Mouse (Mus musculus): ENCODE data around the gene Srsf10. TPM values are rescaled to one million over a fixed set of nuclear protein-coding genes. Genes with fewer than 3 reads are reported as not detected.

Gene Srsf10
- polyA plus RNA-seq, 1 experiment from 2014 or later, result 259 TPM

GRCm38 (mm10) chr4:135850411-135851095 is 5.0 kb upstream of the Srsf10 start:
- peak overlapping the region; percentile 86 for H3K27ac ChIP-seq (ENCODE audit: low read depth, low read length)
- no peaks in the 10 kb centered on the region for H3K27me3 ChIP-seq (replicated peaks; ENCODE audit: control insufficient read depth, insufficient read depth, low read length)
- peak; percentile 64 for ATAC-seq
- no peak overlapping the region for H3K4me3 ChIP-seq (ENCODE audit: low read depth, low read length)
- H3K9me3 ChIP-seq (replicated peaks; ENCODE audit: control insufficient read depth, low read length), result no peaks in the 10 kb centered on the region
- WGBS, result 23% methylated on average over 13 of the region's 13 CpGs
- peak overlapping the region; percentile 40 for H3K9ac ChIP-seq (ENCODE audit: low read length)
- H3K4me2 ChIP-seq (ENCODE audit: low read length), result peak overlapping the region; percentile 38
- H3K4me1 ChIP-seq (ENCODE audit: control insufficient read depth, insufficient read depth, low read length), result peaks cover 18% of the 10 kb centered on the region
- peak; percentile 93 for DNase-seq (ENCODE audit: low spot score)
- no peaks in the 10 kb centered on the region for H3K36me3 ChIP-seq (ENCODE audit: control insufficient read depth, insufficient read depth, low read length)

DNA sequence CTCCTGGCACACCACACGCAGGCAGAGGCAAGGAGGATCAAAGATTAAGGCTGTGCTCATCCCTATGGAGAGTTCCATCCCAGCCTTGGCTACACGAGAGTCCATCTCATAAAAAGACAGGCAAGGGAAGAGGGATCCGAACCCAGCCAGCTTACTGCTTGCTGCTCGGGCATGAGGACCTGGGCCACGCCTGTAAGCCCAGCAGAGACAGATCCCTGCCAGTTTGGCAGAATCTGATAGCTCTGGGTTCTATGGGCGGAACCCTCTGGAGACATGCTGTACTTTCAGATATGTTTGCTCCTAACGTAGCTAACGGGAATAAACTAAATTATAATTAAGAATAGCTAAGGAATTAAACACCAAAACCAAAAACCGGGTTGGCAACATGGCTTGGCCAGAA is 3.6 kb upstream of the Srsf10 start:
- no peaks in the 10 kb centered on the region for H3K36me3 ChIP-seq (ENCODE audit: control insufficient read depth, insufficient read depth, low read length)
- H3K4me1 ChIP-seq (ENCODE audit: control insufficient read depth, insufficient read depth, low read length), result peaks cover 18% of the 10 kb centered on the region
- H3K9me3 ChIP-seq (replicated peaks; ENCODE audit: control insufficient read depth, low read length), result no peaks in the 10 kb centered on the region
- no peak overlapping the region for H3K27ac ChIP-seq (ENCODE audit: low read depth, low read length)
- no peak overlapping the region for H3K9ac ChIP-seq (ENCODE audit: low read length)
- no peak overlapping the region for H3K4me2 ChIP-seq (ENCODE audit: low read length)
- no peak for ATAC-seq
- no peak for DNase-seq (ENCODE audit: low spot score)
- 81% methylated on average over 9 of the region's 9 CpGs for WGBS
- H3K27me3 ChIP-seq (replicated peaks; ENCODE audit: control insufficient read depth, insufficient read depth, low read length), result no peaks in the 10 kb centered on the region
- H3K4me3 ChIP-seq (ENCODE audit: low read depth, low read length), result no peak overlapping the region

DNA sequence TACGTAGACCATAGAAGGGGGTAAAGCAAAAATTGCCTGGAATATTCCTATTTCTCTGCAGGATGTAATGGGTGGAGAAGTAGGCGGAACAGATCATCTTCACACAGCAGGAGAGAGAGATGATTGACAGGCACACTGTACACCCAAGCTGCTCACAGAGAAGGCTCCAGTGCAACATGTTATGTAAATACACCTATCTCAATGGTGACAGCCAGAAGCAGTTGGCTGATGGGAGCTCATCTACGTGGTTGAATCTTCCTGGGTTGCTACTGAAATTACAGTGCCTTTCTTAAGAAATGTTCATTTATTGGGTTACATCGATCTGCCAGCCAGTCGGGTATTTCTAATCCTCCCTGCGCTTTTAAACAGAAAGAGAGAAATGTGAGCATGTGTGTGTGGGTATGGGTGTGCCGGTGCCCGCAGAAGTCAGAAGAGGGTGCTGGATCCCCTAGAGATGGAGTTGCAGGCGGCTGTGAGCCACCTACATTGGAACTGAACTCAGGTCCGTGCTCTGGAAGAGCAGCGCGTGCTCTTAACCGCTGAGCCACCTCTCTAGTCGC is 1.5 kb upstream of the Srsf10 start:
- Histone ChIP-seq H3K4me1 (ENCODE audit: control insufficient read depth, insufficient read depth, low read length) (peaks cover 30% of the 10 kb centered on the region), H3K36me3 (ENCODE audit: control insufficient read depth, insufficient read depth, low read length) (no peaks in the 10 kb centered on the region), H3K9me3 (replicated peaks; ENCODE audit: control insufficient read depth, low read length) (no peaks in the 10 kb centered on the region), H3K27me3 (replicated peaks; ENCODE audit: control insufficient read depth, insufficient read depth, low read length) (no peaks in the 10 kb centered on the region), H3K27ac (ENCODE audit: low read depth, low read length) (peak overlapping the region; percentile 99), H3K4me2 (ENCODE audit: low read length) (peak overlapping the region; percentile 65), H3K4me3 (ENCODE audit: low read depth, low read length) (no peak overlapping the region), H3K9ac (ENCODE audit: low read length) (no peak overlapping the region)
- WGBS, result 82% methylated on average over 14 of the region's 14 CpGs
- DNase-seq (ENCODE audit: low spot score), result peak; percentile 67
- ATAC-seq, result no peak

GRCm38 (mm10) chr4:135854630-135855029 is 917 bp upstream of the Srsf10 start:
- DNase-seq (ENCODE audit: low spot score) (no peak), ATAC-seq (no peak)
- 69% methylated on average over 11 of the region's 11 CpGs for WGBS
- Histone ChIP-seq H3K4me1 (ENCODE audit: control insufficient read depth, insufficient read depth, low read length) (peaks cover 30% of the 10 kb centered on the region), H3K4me2 (ENCODE audit: low read length) (peak overlapping the region; percentile 65), H3K27ac (ENCODE audit: low read depth, low read length) (peak overlapping the region; percentile 99), H3K36me3 (ENCODE audit: control insufficient read depth, insufficient read depth, low read length) (no peaks in the 10 kb centered on the region), H3K9me3 (replicated peaks; ENCODE audit: control insufficient read depth, low read length) (no peaks in the 10 kb centered on the region), H3K27me3 (replicated peaks; ENCODE audit: control insufficient read depth, insufficient read depth, low read length) (no peaks in the 10 kb centered on the region), H3K4me3 (ENCODE audit: low read depth, low read length) (peak overlapping the region; percentile 94; the same call in 1 of the 2 replicates), H3K9ac (ENCODE audit: low read length) (peak overlapping the region; percentile 78)

- H3K27ac ChIP-seq (ENCODE audit: low read depth, low read length), result peak overlapping the region; percentile 99
- H3K4me2 ChIP-seq (ENCODE audit: low read length), result peak overlapping the region; percentile 65
- DNase-seq (ENCODE audit: low spot score) (peak; percentile 75), ATAC-seq (peak; percentile 27; the same call in 1 of the 2 replicates)
- peak overlapping the region; percentile 94 for H3K4me3 ChIP-seq (ENCODE audit: low read depth, low read length)
- WGBS, result 3% methylated on average over 6 of the region's 6 CpGs
- H3K9me3 ChIP-seq (replicated peaks; ENCODE audit: control insufficient read depth, low read length), result no peaks in the 10 kb centered on the region
- H3K4me1 ChIP-seq (ENCODE audit: control insufficient read depth, insufficient read depth, low read length), result peaks cover 27% of the 10 kb centered on the region
- peak overlapping the region; percentile 78 for H3K9ac ChIP-seq (ENCODE audit: low read length)
- H3K36me3 ChIP-seq (ENCODE audit: control insufficient read depth, insufficient read depth, low read length), result no peaks in the 10 kb centered on the region
- no peaks in the 10 kb centered on the region for H3K27me3 ChIP-seq (replicated peaks; ENCODE audit: control insufficient read depth, insufficient read depth, low read length)
Measured at GRCm38 (mm10) chr4:135855080-135855479, 467 bp upstream of the Srsf10 start.

DNA sequence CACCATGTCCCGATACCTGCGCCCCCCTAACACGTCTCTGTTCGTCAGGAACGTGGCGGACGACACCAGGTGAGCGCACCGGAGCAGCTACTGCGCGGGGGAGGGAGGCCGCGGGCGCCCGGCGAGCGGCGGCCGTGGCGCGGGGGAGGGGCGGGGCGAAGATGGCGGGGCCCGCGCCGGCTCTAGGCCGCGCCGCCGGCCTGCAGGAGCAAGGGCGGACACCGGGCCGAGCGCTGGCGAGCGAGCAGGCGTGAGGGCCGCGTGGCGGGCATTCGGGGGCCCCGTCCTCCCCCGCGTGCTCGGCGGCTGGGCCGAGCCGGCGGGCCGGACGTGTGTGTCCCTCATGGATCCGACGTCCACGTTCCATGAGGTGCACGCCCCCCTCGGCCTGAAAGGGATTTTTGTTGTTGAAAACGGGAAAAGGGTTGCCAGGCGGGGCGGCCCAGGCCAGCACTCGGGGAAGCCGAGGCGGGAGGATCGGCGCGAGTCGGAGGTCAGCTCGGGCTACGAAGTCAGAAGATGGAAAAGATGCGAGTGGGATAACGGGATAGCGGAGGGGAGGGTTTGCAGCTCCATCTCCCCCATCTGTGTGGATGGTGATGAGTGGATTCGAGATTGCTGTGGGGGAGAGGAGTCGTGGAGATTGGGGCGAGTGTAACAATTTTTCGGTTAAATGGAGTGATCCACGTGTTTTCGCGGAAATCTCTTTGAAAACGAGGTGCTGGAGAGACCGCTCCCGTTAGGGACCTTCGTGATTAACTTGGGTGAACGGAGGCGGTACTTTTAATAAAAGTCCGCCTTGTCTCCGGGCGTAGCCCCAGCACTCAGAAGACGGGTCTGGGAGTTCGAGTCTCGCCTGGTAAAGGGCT is 910 bp downstream of the Srsf10 start:
- Histone ChIP-seq H3K9ac (ENCODE audit: low read length) (peak overlapping the region; percentile 89), H3K27me3 (replicated peaks; ENCODE audit: control insufficient read depth, insufficient read depth, low read length) (no peaks in the 10 kb centered on the region), H3K4me3 (ENCODE audit: low read depth, low read length) (peak overlapping the region; percentile 94), H3K27ac (ENCODE audit: low read depth, low read length) (peak overlapping the region; percentile 99), H3K36me3 (ENCODE audit: control insufficient read depth, insufficient read depth, low read length) (no peaks in the 10 kb centered on the region), H3K4me2 (ENCODE audit: low read length) (peak overlapping the region; percentile 65), H3K9me3 (replicated peaks; ENCODE audit: control insufficient read depth, low read length) (no peaks in the 10 kb centered on the region), H3K4me1 (ENCODE audit: control insufficient read depth, insufficient read depth, low read length) (peaks cover 22% of the 10 kb centered on the region)
- under 1% methylated on average over 67 of the region's 91 CpGs for WGBS
- ATAC-seq (peak; percentile 73), DNase-seq (ENCODE audit: low spot score) (peak; percentile 73)

DNA sequence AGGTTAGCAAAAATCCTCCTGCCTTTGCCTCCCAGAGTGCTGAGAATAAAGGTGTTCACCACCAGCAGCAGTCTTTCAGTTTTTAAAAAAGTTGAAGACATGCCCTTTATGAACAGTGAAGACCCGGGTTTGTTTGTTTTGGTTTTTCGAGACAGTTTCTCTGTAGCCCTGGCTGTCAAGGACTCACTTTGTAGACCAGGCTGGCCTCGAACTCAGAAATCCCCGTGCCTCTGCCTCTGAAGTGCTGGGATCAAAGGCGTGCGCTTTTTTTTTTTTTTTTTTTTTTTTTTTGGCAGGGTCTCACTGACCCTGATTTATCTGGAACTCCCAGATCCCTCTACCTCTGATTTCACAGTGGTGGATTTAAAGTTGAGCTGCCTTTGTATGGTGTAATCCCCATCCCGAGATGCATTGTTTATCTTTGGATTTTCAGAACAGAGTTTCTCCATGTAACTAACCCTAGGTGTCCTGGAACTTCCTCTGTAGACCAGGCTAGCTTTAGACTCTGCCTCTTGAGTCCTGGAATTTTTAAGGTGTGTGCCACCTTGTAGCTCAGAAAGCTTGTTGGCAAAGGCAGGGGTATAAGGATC is 2.1 kb downstream of the Srsf10 start:
- peak overlapping the region; percentile 89 for H3K9ac ChIP-seq (ENCODE audit: low read length)
- H3K27me3 ChIP-seq (replicated peaks; ENCODE audit: control insufficient read depth, insufficient read depth, low read length), result no peaks in the 10 kb centered on the region
- peak overlapping the region; percentile 65 for H3K4me2 ChIP-seq (ENCODE audit: low read length)
- peaks cover 22% of the 10 kb centered on the region for H3K4me1 ChIP-seq (ENCODE audit: control insufficient read depth, insufficient read depth, low read length)
- H3K9me3 ChIP-seq (replicated peaks; ENCODE audit: control insufficient read depth, low read length), result no peaks in the 10 kb centered on the region
- WGBS, result 7% methylated on average over 7 of the region's 7 CpGs
- DNase-seq (ENCODE audit: low spot score) (no peak), ATAC-seq (no peak)
- H3K27ac ChIP-seq (ENCODE audit: low read depth, low read length), result no peak overlapping the region
- 0 out of 2 replicates have a peak, but pooled peaks cover 7% of the 10 kb centered on the region for H3K36me3 ChIP-seq (ENCODE audit: control insufficient read depth, insufficient read depth, low read length)
- peak overlapping the region; percentile 94 for H3K4me3 ChIP-seq (ENCODE audit: low read depth, low read length)

DNA sequence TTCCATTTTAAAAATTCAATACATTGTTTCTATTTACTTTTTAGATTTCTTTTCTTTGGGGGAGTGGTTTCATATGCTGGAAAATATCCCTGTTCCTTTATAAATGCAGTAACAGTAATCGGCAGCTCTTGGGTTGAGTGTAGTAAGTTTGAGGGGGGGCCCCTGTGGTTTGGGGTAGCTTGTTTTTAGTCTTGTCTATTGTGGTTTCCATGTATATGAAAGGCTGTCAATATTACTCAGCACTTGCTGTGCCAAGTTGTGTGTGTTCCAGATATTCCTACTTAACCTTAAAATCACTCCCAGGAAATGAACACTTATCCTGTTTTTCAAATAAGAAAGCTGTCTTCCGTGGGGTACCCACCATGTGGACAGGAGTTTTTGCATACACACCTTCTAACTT is 13.4 kb downstream of the Srsf10 start:
- Histone ChIP-seq H3K36me3 (ENCODE audit: control insufficient read depth, insufficient read depth, low read length) (peaks cover 30% of the 10 kb centered on the region), H3K4me1 (ENCODE audit: control insufficient read depth, insufficient read depth, low read length) (peaks cover 17% of the 10 kb centered on the region), H3K9me3 (replicated peaks; ENCODE audit: control insufficient read depth, low read length) (no peaks in the 10 kb centered on the region), H3K27me3 (replicated peaks; ENCODE audit: control insufficient read depth, insufficient read depth, low read length) (no peaks in the 10 kb centered on the region), H3K4me2 (ENCODE audit: low read length) (no peak overlapping the region), H3K4me3 (ENCODE audit: low read depth, low read length) (no peak overlapping the region), H3K27ac (ENCODE audit: low read depth, low read length) (no peak overlapping the region), H3K9ac (ENCODE audit: low read length) (no peak overlapping the region)
- WGBS, result 58% methylated on average over 2 of the region's 2 CpGs
- no peak for ATAC-seq
- DNase-seq (ENCODE audit: low spot score), result no peak
